Mouse (Mus musculus) G1E (cell line): ENCODE measurements around the gene Faap20.

ENCODE experiments used
- CTCF ChIP-seq: IDR thresholded peaks from 2 replicates; pipeline ENCODE4 v1.5.1; 2012; ENCODE audit warnings: low read depth, low read length, inconsistent platforms, mixed read lengths
- GATA1 ChIP-seq: IDR thresholded peaks from 2 replicates; pipeline ENCODE4 v1.6.1; 2012; ENCODE audit warnings: borderline replicate concordance, low read length, inconsistent platforms, mixed read lengths
- POLR2AphosphoS5 ChIP-seq: IDR thresholded peaks from 2 replicates; pipeline ENCODE4 v1.6.1; 2012; ENCODE audit warnings: low read depth, low read length, inconsistent platforms; ENCODE audit not compliant: insufficient replicate concordance
- TAL1 ChIP-seq: conservative IDR thresholded peaks from 2 replicates; pipeline ENCODE4 v1.6.1; 2012; ENCODE audit warnings: low read depth, low read length, inconsistent platforms, mixed read lengths

DNA sequence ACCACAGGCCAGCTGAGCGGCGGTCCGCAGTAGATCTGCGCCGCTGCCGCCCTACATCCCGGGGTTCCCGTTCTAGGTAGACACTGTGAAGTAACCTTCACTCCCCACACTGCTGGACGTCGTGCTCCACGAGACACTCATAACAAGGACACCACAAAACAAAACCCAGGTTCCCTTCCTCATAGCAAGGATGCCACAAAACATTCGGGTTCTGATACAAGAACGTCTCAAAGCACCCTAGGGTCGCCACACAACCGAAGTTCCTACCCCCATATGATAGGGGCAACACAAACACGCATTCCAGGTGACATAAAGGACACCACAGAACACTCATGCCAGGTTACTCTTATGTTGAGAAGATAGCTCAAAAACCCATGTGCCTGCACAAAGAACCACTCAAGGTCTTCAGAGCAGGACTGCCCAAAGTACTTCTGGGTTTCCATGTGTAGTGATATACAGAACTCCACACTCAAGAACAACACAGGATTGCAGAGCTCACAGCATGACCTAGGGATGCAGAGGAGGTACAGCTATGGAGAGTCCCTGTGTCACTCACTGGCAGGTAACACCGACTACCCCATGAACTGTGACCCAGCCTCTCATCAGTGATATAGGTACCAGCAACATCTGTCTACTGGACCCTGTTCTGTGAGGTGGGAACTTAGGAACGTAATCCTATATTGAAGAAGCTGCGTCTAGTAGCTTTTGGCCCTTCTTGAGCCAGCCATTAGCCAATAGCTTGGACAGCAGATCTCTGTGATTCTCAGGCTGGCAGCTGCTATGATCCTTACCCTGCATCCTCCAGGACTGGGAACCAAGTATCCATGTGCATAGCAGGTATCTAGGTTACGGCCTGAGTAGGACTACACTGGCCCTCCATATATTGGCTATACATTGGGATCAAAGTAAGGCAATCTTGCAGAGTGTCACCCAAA lies 25.7 kb upstream of the Faap20 start:
- TF ChIP-seq CTCF: no peak
- TF ChIP-seq TAL1: no peak
- TF ChIP-seq GATA1: no peak
- no peak for TF ChIP-seq POLR2AphosphoS5
